Mouse (Mus musculus) lung, postnatal 36 days (tissue): ENCODE results near the gene Mettl9.
"Not testable (repeated sequence)": the region's sequence is repeated elsewhere in the genome, so short reads cannot be mapped to it uniquely, and the experiment has no call there.

Source experiments
- DNase-seq: peaks from one replicate; pipeline ENCODE4 v3.0.0; 2022; ENCODE audit warnings: mixed read lengths

Mettl9 gene

GRCm38 (mm10) chr7:121033856-121034652 lies at the start of gene Mettl9:
Mettl9 (plus strand) TSS chr7:121034445.
- peak; percentile 94 for DNase-seq

- no peak for DNase-seq
These were observed 43.1 kb upstream of the Mettl9 start for GRCm38 (mm10) chr7:120991191-120991590.

- DNase-seq = no peak
These were observed 35.2 kb upstream of the Mettl9 start for GRCm38 (mm10) chr7:120999021-120999530.

- DNase-seq = no peak
These were observed 34.0 kb upstream of the Mettl9 start for GRCm38 (mm10) chr7:121000065-121000822.

- DNase-seq = no peak
These were observed 32.4 kb upstream of the Mettl9 start for GRCm38 (mm10) chr7:121001879-121002278.

- DNase-seq = no peak
These were observed 31.8 kb upstream of the Mettl9 start for GRCm38 (mm10) chr7:121002407-121002928.

GRCm38 (mm10) chr7:121003793-121004418 lies 30.3 kb upstream of the Mettl9 start:
- peak; percentile 15 for DNase-seq

GRCm38 (mm10) chr7:121011794-121012689 lies 22.2 kb upstream of the Mettl9 start:
- DNase-seq = no peak

GRCm38 (mm10) chr7:121014486-121014885 lies 19.8 kb upstream of the Mettl9 start:
- peak; percentile 6 for DNase-seq

GRCm38 (mm10) chr7:121018778-121019177 lies 15.5 kb upstream of the Mettl9 start:
- no peak for DNase-seq

GRCm38 (mm10) chr7:121020277-121020676 lies 14.0 kb upstream of the Mettl9 start:
- peak; percentile 34 for DNase-seq

GRCm38 (mm10) chr7:121025221-121026008 lies 8.8 kb upstream of the Mettl9 start:
- DNase-seq = no peak

- no peak for DNase-seq
These were observed 7.9 kb upstream of the Mettl9 start for GRCm38 (mm10) chr7:121026300-121026699.

GRCm38 (mm10) chr7:121029947-121030346 lies 4.3 kb upstream of the Mettl9 start:
- not testable (repeated sequence) for DNase-seq

- DNase-seq = peak; percentile 41
These were observed 476 bp downstream of the Mettl9 start for GRCm38 (mm10) chr7:121034701-121035141.

GRCm38 (mm10) chr7:121035161-121035721 lies 996 bp downstream of the Mettl9 start:
- DNase-seq = peak; percentile 41

GRCm38 (mm10) chr7:121040595-121040994 lies 6.3 kb downstream of the Mettl9 start:
- DNase-seq = no peak

- DNase-seq = no peak
These were observed 7.7 kb downstream of the Mettl9 start for GRCm38 (mm10) chr7:121041989-121042388.

GRCm38 (mm10) chr7:121043004-121043403 lies 8.8 kb downstream of the Mettl9 start:
- no peak for DNase-seq

GRCm38 (mm10) chr7:121043510-121043909 lies 9.3 kb downstream of the Mettl9 start:
- no peak for DNase-seq

- DNase-seq = no peak
These were observed 10.0 kb downstream of the Mettl9 start for GRCm38 (mm10) chr7:121044251-121044650.
